Mouse (Mus musculus) G1E (cell line): Measurements from ENCODE around the gene Wdr17. TPM values are rescaled to one million over a fixed set of nuclear protein-coding genes. Genes with fewer than 3 reads are reported as not detected.

ENCODE experiments used
- ATAC-seq: 2 replicates; pipeline ENCODE4 v1.8.0; 2016; ENCODE audit warnings: mild to moderate bottlenecking; ENCODE audit not compliant: insufficient number of reproducible peaks, poor library complexity, low FRiP score, severe bottlenecking; ENCODE audit errors: extremely low read depth
- DNase-seq: peaks from one replicate; pipeline ENCODE4 v3.0.0; 2012; ENCODE audit warnings: low spot score
- H3K27me3 ChIP-seq: 2 replicates; pipeline ENCODE4 v1.6.1; 2012; ENCODE audit warnings: mild to moderate bottlenecking, low read length, inconsistent platforms; ENCODE audit not compliant: insufficient read depth
- H3K36me3 ChIP-seq: replicated peaks from 2 replicates; pipeline ENCODE3; 2012; ENCODE audit warnings: mild to moderate bottlenecking, inconsistent platforms
- H3K4me1 ChIP-seq: 2 replicates; pipeline ENCODE4 v1.6.1; 2012; ENCODE audit warnings: low read depth, low read length, inconsistent platforms, mixed read lengths; ENCODE audit not compliant: insufficient read depth
- H3K4me3 ChIP-seq: 2 replicates; pipeline ENCODE4 v1.5.1; 2012; ENCODE audit warnings: low read depth, mild to moderate bottlenecking, inconsistent platforms, low read length, moderate library complexity, mixed read lengths
- H3K9me3 ChIP-seq: replicated peaks from 2 replicates; pipeline ENCODE4 v1.6.1; 2012; ENCODE audit warnings: inconsistent platforms
- CTCF ChIP-seq: IDR thresholded peaks from 2 replicates; pipeline ENCODE4 v1.5.1; 2012; ENCODE audit warnings: low read depth, low read length, inconsistent platforms, mixed read lengths
- GATA1 ChIP-seq: IDR thresholded peaks from 2 replicates; pipeline ENCODE4 v1.6.1; 2012; ENCODE audit warnings: borderline replicate concordance, low read length, inconsistent platforms, mixed read lengths
- GATA2 ChIP-seq: IDR thresholded peaks from 2 replicates; pipeline ENCODE4 v1.6.1; 2012; ENCODE audit warnings: low read depth, low read length, inconsistent platforms, borderline replicate concordance
- POLR2AphosphoS5 ChIP-seq: IDR thresholded peaks from 2 replicates; pipeline ENCODE4 v1.6.1; 2012; ENCODE audit warnings: low read depth, low read length, inconsistent platforms; ENCODE audit not compliant: insufficient replicate concordance
- TAL1 ChIP-seq: conservative IDR thresholded peaks from 2 replicates; pipeline ENCODE4 v1.6.1; 2012; ENCODE audit warnings: low read depth, low read length, inconsistent platforms, mixed read lengths
- polyA plus RNA-seq: library from polyadenylated mRNA; stranded (reverse); fragments of >175 nt; gene quantifications from 2 replicates; pipeline ENCODE4 v1.2.3, GENCODE M21; 2012
- total RNA-seq, 2 experiments: library from RNA; stranded (forward) in 1 of 2; stranded (reverse) in 1 of 2; fragments of 200-1000 nt in 1 of 2; fragments of >200 nt in 1 of 2; fragmentation: Nextera tagmentation in 1 of 2; gene quantifications; 2 replicates each; pipeline ENCODE4 v1.2.3; 2014 to 2017

Wdr17 gene
- total and polyA plus RNA-seq, 3 experiments = 0.33 TPM; not detected in 2

DNA sequence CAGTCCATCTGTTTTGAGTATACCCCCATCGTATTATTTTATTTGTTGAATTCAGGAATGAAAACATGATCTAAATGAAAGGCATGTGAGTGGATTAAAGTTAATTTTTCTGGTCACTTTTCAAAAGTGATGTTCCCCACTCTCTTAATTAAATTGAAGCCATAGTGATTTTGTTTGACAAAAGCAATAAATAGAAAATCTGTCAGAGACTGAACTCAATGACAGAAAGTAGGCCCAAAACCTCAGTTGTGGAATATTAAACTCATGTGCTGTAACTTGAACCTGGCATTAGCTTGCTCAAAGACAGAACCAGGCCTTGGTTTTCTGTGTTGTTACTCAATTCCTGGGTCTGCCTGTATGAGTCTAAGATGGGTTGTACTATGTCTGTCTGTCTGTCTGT lies 129.3 kb downstream of the Wdr17 start:
- TF ChIP-seq GATA2 (no peak), CTCF (no peak), TAL1 (no peak), GATA1 (no peak), POLR2AphosphoS5 (no peak)
- no peaks in the 10 kb centered on the region for H3K36me3 ChIP-seq
- DNase-seq = no peak
- ATAC-seq = no peak
- H3K4me3 ChIP-seq = no peak overlapping the region
- no peaks in the 10 kb centered on the region for H3K4me1 ChIP-seq
- no peaks in the 10 kb centered on the region for H3K9me3 ChIP-seq
- no peaks in the 10 kb centered on the region for H3K27me3 ChIP-seq

DNA sequence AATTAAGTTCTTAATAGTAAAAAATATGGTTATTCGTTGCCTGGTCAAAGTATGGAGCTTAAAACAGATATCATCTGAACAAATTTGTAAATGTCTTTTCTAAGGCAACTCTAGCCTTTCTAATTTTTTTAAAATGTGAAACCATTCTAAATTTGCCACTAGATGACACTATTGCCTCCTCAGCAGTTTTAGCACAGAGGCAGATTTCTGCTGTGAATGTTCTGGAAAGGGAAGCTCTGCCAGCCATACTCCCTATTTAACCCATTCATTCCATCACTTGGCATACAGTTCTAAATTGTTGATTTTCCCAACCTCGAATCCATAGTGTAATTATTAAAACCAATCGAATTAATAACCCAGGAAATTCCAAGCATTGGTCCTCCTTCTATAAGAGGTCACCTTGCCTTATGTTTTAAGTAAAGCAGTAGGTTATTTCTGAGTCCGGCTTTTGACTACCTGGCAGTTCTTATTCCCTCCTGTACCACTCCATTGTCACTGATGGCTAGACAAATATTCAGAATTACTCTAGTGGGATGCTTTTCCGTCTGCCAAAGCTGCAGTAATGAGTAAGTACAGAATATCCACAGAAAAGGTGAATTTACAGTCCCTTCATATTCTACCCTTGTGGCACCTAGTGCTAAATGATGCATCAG lies 150.2 kb downstream of the Wdr17 start:
- no peaks in the 10 kb centered on the region for H3K4me1 ChIP-seq
- no peaks in the 10 kb centered on the region for H3K9me3 ChIP-seq
- TF ChIP-seq TAL1 (no peak), GATA2 (no peak), CTCF (no peak), POLR2AphosphoS5 (no peak), GATA1 (no peak)
- no peaks in the 10 kb centered on the region for H3K36me3 ChIP-seq
- no peak for DNase-seq
- no peak for ATAC-seq
- no peaks in the 10 kb centered on the region for H3K27me3 ChIP-seq
- no peak overlapping the region for H3K4me3 ChIP-seq

DNA sequence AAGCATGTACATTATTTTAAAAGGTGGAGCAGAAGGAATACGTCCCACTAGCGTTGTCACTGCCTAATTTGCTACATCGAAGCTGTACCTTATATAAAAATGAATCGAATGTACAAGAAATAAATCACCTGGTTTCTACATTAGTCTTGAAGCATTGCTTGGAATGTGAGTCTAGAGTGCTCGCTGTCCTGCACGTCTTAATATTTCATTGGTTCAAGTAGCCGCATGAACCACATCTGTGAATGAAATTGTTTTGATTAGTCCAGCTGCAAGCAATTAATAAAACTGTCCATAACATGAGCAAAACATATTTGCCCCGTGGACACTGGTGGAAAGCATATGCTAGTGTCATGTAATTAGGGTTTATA lies 162.3 kb downstream of the Wdr17 start:
- ATAC-seq (no peak), DNase-seq (no peak)
- Histone ChIP-seq H3K27me3 (peaks cover 2% of the 10 kb centered on the region; the same call in 1 of the 2 replicates), H3K4me1 (no peaks in the 10 kb centered on the region), H3K36me3 (no peaks in the 10 kb centered on the region), H3K9me3 (no peaks in the 10 kb centered on the region), H3K4me3 (no peak overlapping the region)
- TF ChIP-seq TAL1 = no peak
- TF ChIP-seq CTCF = no peak
- no peak for TF ChIP-seq GATA1
- no peak for TF ChIP-seq GATA2
- TF ChIP-seq POLR2AphosphoS5 = no peak

DNA sequence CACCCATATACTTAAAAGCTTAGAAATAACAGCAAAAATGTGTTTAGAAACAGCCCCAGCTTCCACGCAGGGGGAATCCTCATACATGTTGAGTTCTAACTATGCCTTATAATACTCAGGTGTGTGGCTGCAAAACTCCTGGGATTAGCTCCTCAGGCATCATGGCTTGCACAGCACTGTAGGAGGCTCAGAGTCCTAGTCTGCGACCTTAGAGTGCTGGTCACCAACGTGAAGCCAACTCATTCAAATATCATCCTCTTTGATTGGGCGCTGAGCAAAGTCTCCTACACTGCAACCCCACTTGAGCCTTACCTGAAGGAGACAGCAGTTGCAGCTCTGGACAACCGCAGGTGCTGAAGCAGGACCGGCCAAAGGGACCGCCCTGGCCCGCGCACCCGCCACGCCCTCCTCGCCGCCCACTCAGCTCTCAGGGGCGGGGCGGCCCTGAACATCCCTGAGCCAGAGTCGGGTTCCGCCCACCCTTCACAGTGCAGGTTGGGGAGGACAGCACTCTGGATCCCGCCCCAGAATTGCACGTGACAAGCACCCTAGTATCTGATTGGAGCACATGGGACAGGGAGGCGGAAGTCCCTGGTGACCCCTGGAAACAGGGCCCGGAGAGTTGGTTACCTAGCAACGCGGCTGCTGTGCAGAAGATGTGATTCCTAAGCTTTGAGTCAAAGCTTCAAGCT lies 162.9 kb downstream of the Wdr17 start:
- no peaks in the 10 kb centered on the region for H3K9me3 ChIP-seq
- no peaks in the 10 kb centered on the region for H3K36me3 ChIP-seq
- H3K4me1 ChIP-seq = no peaks in the 10 kb centered on the region
- ATAC-seq (no peak), DNase-seq (no peak)
- H3K4me3 ChIP-seq = no peak overlapping the region
- peaks cover 2% of the 10 kb centered on the region; the same call in 1 of the 2 replicates for H3K27me3 ChIP-seq
- TF ChIP-seq GATA2 = no peak
- TF ChIP-seq CTCF = no peak
- no peak for TF ChIP-seq TAL1
- TF ChIP-seq GATA1 = no peak
- no peak for TF ChIP-seq POLR2AphosphoS5

DNA sequence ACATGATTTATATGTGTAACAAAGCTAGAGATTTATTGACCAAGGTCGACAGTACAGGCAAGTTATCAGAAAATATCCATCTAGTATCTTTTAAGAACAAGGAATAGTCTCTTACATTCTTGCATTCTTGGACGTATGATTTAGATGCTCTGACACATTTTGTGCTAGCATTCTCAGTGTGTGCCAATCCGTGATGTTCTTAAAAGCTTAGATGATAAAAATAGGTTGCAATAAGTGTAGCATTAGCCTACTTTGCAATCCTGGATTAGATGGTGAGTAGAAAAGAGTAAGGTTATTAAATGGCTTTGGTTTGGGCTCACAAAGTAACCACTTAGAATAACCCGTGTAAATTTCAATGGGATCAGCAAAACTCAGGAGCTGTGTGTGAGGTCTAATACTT lies 168.5 kb downstream of the Wdr17 start:
- TF ChIP-seq TAL1 (no peak), GATA2 (no peak), POLR2AphosphoS5 (no peak), CTCF (no peak), GATA1 (no peak)
- no peak overlapping the region for H3K4me3 ChIP-seq
- DNase-seq = no peak
- H3K9me3 ChIP-seq = no peaks in the 10 kb centered on the region
- no peaks in the 10 kb centered on the region for H3K27me3 ChIP-seq
- no peaks in the 10 kb centered on the region for H3K4me1 ChIP-seq
- no peaks in the 10 kb centered on the region for H3K36me3 ChIP-seq
- ATAC-seq = no peak

DNA sequence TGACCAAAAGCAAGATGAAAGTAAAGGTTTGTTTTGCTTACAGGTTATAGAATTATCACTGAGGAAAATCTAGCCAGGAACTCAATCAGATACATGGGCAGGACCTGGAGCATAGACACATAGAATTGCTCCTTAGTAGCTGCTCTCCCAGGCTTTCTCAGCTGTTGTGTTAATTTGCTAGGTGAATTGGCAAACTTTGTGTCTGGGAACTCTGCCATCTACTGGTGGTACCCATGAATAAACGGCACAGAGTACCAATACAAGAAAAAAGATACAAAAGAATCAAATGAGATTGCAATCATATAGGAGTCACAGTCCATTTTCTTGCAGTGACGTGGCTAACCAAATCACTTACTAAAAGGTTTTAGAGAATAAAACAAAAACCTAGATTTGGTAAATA lies 181.2 kb downstream of the Wdr17 start:
- DNase-seq (no peak), ATAC-seq (peak; percentile 22; the same call in 1 of the 2 replicates)
- Histone ChIP-seq H3K4me1 (no peaks in the 10 kb centered on the region), H3K27me3 (no peaks in the 10 kb centered on the region), H3K4me3 (no peak overlapping the region), H3K36me3 (no peaks in the 10 kb centered on the region), H3K9me3 (no peaks in the 10 kb centered on the region)
- TF ChIP-seq TAL1 (no peak), GATA2 (no peak), CTCF (0 out of 2 replicates have a peak, but pooled peaks have one; percentile 15), POLR2AphosphoS5 (no peak)
